Mouse (Mus musculus) cerebellum, postnatal 14 days (tissue): ENCODE measurements around the gene Apobr.

ENCODE experiments used
- DNase-seq, 2 experiments: peaks; one replicate each; pipeline ENCODE4 v3.0.0; 2021; ENCODE audit warnings: mixed read lengths in 2 of 2

The Apobr gene

GRCm38 (mm10) chr7:126584506-126584977 lies at the start of gene Apobr:
TSS of gene Apobr (plus strand) at chr7:126584942.
- no peak for DNase-seq

GRCm38 (mm10) chr7:126535766-126536165 lies 49.0 kb upstream of the Apobr start:
- DNase-seq, result peak in 1 of 2 experiments; percentile 19

- DNase-seq, result no peak
These were observed 48.3 kb upstream of the Apobr start for GRCm38 (mm10) chr7:126536466-126536865.

- DNase-seq, result peak; percentile 25 to 30
These were observed 46.7 kb upstream of the Apobr start for GRCm38 (mm10) chr7:126537820-126538585.

- DNase-seq, result no peak
These were observed 43.1 kb upstream of the Apobr start for GRCm38 (mm10) chr7:126541661-126542060.

GRCm38 (mm10) chr7:126545631-126546030 lies 39.1 kb upstream of the Apobr start:
- DNase-seq, result no peak

GRCm38 (mm10) chr7:126554796-126555195 lies 29.9 kb upstream of the Apobr start:
- DNase-seq, result peak in 1 of 2 experiments; percentile 12

GRCm38 (mm10) chr7:126556635-126557034 lies 28.1 kb upstream of the Apobr start:
- DNase-seq, result no peak

GRCm38 (mm10) chr7:126565693-126566092 lies 19.0 kb upstream of the Apobr start:
- no peak for DNase-seq

GRCm38 (mm10) chr7:126566094-126566765 lies 18.5 kb upstream of the Apobr start, which contains the start of gene Eif3c:
TSS of gene Eif3c (minus strand) at chr7:126566411.
- DNase-seq, result peak; percentile 84 to 89

GRCm38 (mm10) chr7:126576946-126577345 lies 7.8 kb upstream of the Apobr start:
- peak; percentile 46 to 76 for DNase-seq

GRCm38 (mm10) chr7:126579172-126579571 lies 5.6 kb upstream of the Apobr start:
- DNase-seq, result peak; percentile 51 to 65

- no peak for DNase-seq
These were observed 3.1 kb upstream of the Apobr start for GRCm38 (mm10) chr7:126581661-126582060.

GRCm38 (mm10) chr7:126582759-126583158 lies 2.0 kb upstream of the Apobr start:
- peak in 1 of 2 experiments; percentile 52 for DNase-seq

GRCm38 (mm10) chr7:126583251-126583709 lies 1.5 kb upstream of the Apobr start:
- DNase-seq, result peak; percentile 91 to 94

- DNase-seq, result peak in 1 of 2 experiments; percentile 29
These were observed 981 bp upstream of the Apobr start for GRCm38 (mm10) chr7:126583761-126584160.

- DNase-seq, result no peak
These were observed 975 bp downstream of the Apobr start, which contains the start of gene Cln3 for GRCm38 (mm10) chr7:126585717-126586116. TSS of gene Cln3 (minus strand) at chr7:126585817.

- no peak for DNase-seq
These were observed 2.1 kb downstream of the Apobr start for GRCm38 (mm10) chr7:126586839-126587238.

GRCm38 (mm10) chr7:126587779-126588178 lies 3.0 kb downstream of the Apobr start:
- peak; percentile 49 to 77 for DNase-seq

GRCm38 (mm10) chr7:126594862-126595561 lies 10.3 kb downstream of the Apobr start, which contains the start of gene Il27:
TSS of gene Il27 (minus strand) at chr7:126594941.
- no peak for DNase-seq

- no peak for DNase-seq
These were observed 11.1 kb downstream of the Apobr start for GRCm38 (mm10) chr7:126595890-126596289.

GRCm38 (mm10) chr7:126596414-126596813 lies 11.7 kb downstream of the Apobr start:
- no peak for DNase-seq

- DNase-seq, result no peak
These were observed 14.2 kb downstream of the Apobr start for GRCm38 (mm10) chr7:126598919-126599318.
